Comparison of ENCODE assay signal across 13 mouse cellular contexts in the genomic region with DNA sequence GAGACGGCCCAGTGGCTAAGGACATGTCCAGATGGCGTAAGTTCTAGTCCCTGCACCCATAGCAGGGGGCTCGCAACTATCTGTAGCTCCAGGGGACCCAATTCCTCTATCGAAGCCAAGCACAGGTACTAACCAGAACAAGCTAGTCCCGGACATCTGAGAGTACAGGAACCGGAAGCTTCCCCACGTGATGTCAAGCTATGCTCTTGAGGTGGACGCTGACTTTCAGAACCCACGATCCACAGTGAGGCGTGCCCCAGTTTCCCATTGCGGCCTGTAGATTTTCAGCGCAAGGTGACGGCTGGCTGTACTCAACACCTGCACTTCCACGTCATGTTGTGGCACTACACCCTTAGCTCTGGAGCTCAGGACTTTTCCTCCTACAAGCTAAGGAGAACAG.
"Had no signal": no experiment of that assay in that cellular context is flagged by ENCODE, and none has a peak within 500 bp of the region (broad histone marks: within the 10 kb centered on the region; RNA-seq: fewer than 3 reads in every experiment).

No protein-coding gene starts in this region.

- H3K27ac ChIP-seq: kidney, postnatal 0 days; layer of hippocampus, adult 2 months; limb, embryonic 12.5 days; liver, embryonic 13.5 days; lung, embryonic 15.5 days; macrophage had no signal

- H3K4me2 ChIP-seq: limb, embryonic 12.5 days; liver, embryonic 13.5 days; lung, embryonic 15.5 days; midbrain, embryonic 11.5 days; midbrain, embryonic 15.5 days had no signal

- DNase-seq: liver; liver, embryonic 13.5 days; liver, postnatal 0 days; thymus, adult 18-20 months; thymus, postnatal 14 days had no signal

- H3K9me3 ChIP-seq: limb, embryonic 12.5 days; liver, embryonic 13.5 days; lung, embryonic 15.5 days; megakaryocyte, embryonic 14.5 days; midbrain, embryonic 15.5 days had no signal

- ATAC-seq: liver, postnatal 0 days; midbrain, embryonic 15.5 days had no signal

- H3K9ac ChIP-seq: limb, embryonic 12.5 days; liver, embryonic 13.5 days; liver, postnatal 0 days; lung, embryonic 15.5 days; midbrain, embryonic 15.5 days had no signal

- H3K4me3 ChIP-seq: layer of hippocampus, adult 2 months; limb, embryonic 12.5 days; liver, embryonic 13.5 days; lung, embryonic 15.5 days; megakaryocyte, embryonic 14.5 days; midbrain, embryonic 15.5 days had no signal

- H3K27me3 ChIP-seq: limb, embryonic 12.5 days; liver, embryonic 13.5 days; lung, embryonic 15.5 days; megakaryocyte, embryonic 14.5 days; midbrain, embryonic 15.5 days had no signal
